Mouse (Mus musculus) adrenal gland, postnatal 14 days (tissue): Measurements from ENCODE around the gene Mgat5. TPM values are rescaled to one million over a fixed set of nuclear protein-coding genes. Genes with fewer than 3 reads are reported as not detected.
A peak's percentile ranks its signal among the peaks of the same experiment; 100 is the strongest.

ENCODE experiments used
- DNase-seq: peaks from one replicate; pipeline ENCODE4 v3.0.0; 2021; ENCODE audit warnings: mixed read lengths
- total RNA-seq: library from RNA; stranded (reverse); gene quantifications from 2 replicates; pipeline ENCODE4 v1.2.3, GENCODE M21; 2021

Mgat5 gene
- total RNA-seq, 1 experiment from 2014 or later = 12.0 TPM

GRCm38 (mm10) chr1:127441736-127442135, 236.9 kb downstream of the Mgat5 start:
- DNase-seq = no peak

DNA sequence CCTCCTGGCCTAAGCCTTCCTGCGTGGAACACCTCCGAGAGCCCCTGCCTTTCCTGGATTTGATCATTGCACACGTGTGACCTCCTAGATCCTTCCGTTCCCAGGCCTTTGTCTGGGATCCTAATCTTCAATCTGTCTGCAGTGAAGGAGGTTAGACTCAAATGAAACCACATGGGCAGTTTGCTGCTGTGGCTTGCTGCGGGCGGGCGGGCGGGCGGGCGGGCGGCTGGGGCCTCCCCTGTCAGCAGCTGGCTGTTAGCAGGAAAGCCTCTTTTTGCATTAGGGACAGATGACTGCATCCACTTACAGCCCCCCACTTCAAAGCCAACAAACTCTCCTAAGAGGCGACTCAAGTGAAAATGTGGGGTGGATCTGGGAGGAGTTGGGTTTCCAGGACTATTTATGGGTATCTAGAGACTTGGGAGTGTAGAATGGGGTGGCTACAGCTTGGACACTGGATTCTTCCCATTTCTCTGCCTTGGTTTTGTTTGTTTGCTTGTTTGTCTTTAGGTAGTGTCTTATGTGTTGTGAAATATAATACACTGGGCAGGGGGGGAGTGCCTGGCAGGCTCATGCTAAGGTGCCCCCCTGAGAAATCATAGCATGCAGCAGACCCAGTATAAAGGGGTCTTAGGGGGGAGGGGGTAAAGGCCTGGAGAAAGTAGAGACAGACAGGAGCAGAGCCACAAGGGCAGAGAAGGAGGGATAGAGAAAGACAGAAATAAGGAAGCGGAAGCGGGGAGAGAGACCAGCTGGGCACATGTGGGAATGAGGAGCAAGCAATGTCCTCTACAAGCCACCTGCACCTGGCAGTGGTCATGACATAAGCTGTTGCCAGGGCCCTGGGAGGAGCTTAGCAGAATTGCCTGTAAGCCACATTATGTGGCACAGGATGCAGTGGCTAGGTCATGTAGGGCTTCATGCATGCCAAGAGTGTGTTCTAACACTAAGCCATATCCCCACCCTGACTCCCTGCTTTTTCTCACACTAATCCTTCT, 238.4 kb downstream of the Mgat5 start:
- DNase-seq = no peak

- no peak for DNase-seq
These were observed 240.1 kb downstream of the Mgat5 start for GRCm38 (mm10) chr1:127444836-127445485.

GRCm38 (mm10) chr1:127453397-127453796, 248.6 kb downstream of the Mgat5 start:
- DNase-seq = no peak

- peak; percentile 69 for DNase-seq
These were observed 254.2 kb downstream of the Mgat5 start for GRCm38 (mm10) chr1:127459015-127459451.

GRCm38 (mm10) chr1:127459576-127459975, 254.8 kb downstream of the Mgat5 start:
- no peak for DNase-seq

- DNase-seq = no peak
These were observed 256.2 kb downstream of the Mgat5 start for GRCm38 (mm10) chr1:127461017-127461416.

- no peak for DNase-seq
These were observed 259.2 kb downstream of the Mgat5 start for GRCm38 (mm10) chr1:127464041-127464440.

DNA sequence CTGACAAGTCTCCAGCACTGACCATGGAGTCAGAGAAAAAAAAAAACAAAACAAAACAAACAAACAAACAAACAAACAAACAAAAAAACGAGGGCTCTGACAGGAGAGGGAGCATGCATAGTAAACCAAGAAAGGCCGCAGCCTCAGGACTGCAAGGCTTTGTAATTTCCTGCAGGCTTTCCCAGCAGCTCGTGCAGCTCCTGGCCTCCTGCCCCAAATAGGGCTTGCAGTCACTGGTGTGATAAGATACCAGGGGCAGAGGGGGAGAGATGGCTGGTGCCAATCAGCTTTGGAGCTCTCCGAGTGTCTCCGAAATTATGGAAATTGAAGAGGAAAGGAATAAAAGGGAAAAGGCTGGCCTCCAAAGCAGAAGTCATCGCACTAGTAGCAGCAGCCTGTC, 260.5 kb downstream of the Mgat5 start:
- no peak for DNase-seq

GRCm38 (mm10) chr1:127467238-127467637, 262.4 kb downstream of the Mgat5 start:
- no peak for DNase-seq

GRCm38 (mm10) chr1:127470175-127470574, 265.4 kb downstream of the Mgat5 start:
- no peak for DNase-seq

DNA sequence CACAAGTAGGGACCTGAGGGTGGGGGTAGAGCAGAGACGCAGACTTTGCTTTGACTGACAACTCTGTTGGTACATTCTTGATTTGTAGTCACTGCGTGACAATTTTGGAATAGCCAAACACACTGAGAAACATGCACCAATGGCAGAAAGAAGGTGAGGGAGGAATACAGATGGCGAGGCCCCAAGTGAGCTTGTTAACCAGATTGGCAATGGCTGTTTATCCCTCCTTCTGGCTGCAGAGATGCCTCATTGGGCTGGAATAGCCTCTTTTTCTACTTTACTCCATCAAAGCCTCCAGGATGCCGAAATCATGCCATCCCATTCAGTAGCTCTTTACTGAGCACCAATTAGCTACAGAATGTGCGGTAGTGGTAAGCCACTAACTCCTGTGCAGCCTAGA, 270.9 kb downstream of the Mgat5 start:
- DNase-seq = no peak

DNA sequence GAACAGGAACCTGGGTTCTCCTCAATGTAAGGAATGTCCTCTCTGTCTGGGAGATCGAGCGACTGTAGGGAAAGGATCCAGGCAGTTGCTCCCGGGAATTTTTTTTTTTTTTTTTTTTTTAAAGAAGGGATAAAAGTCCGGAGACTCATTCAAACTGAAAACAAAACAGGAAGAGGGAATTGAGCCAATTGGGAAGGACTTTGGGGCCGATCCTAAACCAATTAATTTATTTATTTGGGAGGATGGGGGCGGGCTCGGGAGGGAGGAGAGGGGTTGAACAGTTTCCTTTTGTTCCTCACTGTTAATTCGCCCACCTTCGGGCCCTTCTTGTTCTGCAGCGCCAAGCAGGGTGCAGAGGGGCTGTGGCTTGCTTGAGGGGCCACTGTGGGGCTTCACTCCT, 278.1 kb downstream of the Mgat5 start:
- no peak for DNase-seq

DNA sequence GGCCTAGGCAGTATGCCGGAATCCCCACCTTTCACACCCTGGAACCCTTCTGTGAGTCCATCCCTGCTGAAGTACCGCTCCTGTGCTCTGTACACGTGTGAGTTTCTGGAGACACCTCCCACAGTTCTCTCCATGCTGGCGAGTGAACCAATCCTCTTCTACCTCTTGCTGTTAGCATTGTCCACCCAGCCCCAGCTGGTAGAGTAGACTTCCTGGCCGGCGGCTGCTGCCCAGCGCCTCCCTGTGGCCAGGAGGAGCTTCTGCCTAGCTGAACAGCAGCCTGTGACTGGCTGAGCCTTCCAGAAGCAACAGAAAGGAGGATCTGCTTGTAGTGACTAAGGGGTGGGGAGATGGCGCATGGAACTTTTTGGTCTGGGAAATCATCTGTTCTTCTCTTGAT, 279.4 kb downstream of the Mgat5 start:
- peak; percentile 53 for DNase-seq

- peak; percentile 72 for DNase-seq
These were observed 280.0 kb downstream of the Mgat5 start for GRCm38 (mm10) chr1:127484826-127485225.

GRCm38 (mm10) chr1:127487161-127487560, 282.3 kb downstream of the Mgat5 start:
- peak; percentile 75 for DNase-seq

DNA sequence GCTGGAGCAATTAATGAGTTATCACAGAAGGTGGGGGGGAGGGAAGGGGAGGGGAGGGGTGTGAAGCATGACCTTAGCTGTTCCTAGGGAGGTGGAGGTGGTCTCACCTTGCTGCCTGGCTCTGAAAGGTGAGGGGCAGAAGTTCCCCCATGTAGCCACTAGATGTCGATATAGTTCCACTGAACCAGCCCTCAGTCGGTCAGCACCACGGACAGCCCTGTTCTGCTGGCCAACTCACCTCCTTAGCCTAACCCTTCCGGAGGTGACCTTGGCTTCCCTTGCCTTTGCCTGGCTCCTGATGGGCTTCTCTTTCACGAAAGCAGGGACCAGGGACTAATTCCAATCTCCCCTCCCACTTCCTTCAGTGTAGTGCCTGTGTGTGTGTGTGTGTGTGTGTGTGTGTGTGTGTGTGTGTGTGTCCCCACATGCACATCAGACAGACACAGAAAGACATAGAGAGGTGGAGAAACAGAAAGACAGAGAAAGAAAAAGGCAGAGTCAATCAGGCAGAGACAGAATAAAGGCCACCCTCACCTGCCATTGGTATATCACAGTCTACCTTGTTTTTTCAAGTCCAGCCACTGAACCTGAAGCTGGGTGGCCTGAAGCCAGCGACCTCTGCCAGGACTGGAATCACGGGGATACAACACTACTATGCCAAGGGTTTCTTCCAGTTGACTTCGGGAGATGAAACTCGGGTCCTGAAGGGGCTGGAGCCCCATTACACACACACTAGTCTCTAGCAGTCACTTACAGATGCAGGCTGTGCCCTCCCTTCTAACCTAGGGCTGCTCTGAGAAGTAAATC, 292.1 kb downstream of the Mgat5 start:
- DNase-seq = peak; percentile 83

DNA sequence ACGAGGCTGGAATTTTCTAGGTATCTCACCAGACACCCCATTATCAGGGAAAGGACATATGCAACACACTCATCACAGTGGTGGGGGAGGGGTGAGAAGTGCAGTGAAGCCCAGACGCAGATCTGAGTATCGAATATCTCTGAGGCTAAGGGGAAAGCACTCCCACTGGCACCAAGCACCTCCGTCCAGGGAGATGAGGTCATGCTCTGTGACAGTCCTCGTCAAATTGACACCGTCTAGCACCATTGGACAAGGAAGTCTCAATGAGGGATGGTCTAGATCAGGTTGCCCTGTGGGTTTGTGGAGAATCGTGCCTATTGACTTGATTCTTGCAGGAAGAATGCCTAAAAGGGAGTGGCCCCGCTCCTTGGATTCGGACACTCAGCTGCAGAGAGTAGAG, 293.9 kb downstream of the Mgat5 start:
- DNase-seq = no peak

DNA sequence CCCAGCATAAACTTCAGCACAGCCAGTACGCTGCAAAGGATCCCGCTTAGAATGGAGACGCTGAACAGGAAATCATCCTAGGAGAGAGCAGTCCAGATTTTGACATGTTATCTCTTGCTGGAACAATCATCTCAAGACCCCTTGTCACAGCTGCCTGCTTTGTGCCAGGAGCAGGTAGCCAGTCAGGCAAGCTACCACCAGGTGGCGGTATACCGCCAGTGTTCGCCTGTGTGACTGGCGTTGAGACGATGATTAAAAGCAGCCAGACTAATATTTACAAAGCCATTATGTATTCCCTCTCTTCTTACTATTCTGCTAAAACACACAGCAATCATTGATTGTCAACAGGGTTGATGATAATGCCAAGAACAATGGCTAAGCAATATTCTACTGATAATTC, 295.4 kb downstream of the Mgat5 start:
- DNase-seq = peak; percentile 88

DNA sequence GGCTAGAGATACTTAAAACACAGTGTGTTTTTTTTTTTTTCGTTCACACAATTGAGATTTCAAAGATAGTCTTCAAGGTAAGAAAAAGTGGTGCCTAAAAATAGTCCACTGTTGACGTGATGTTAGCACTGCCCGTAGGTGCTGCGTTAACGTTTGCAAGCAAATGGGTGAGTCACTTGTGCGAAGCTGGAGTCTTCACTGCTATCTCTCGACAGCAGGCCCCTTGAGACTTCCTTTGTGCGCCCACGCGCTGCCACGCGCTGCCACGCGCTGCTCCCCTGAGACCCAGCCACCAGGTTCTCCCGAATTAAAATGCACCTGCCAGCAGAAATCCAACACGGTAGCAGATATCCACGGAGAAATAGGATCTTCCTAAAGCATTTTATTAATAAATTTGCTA, 295.9 kb downstream of the Mgat5 start:
- no peak for DNase-seq

DNA sequence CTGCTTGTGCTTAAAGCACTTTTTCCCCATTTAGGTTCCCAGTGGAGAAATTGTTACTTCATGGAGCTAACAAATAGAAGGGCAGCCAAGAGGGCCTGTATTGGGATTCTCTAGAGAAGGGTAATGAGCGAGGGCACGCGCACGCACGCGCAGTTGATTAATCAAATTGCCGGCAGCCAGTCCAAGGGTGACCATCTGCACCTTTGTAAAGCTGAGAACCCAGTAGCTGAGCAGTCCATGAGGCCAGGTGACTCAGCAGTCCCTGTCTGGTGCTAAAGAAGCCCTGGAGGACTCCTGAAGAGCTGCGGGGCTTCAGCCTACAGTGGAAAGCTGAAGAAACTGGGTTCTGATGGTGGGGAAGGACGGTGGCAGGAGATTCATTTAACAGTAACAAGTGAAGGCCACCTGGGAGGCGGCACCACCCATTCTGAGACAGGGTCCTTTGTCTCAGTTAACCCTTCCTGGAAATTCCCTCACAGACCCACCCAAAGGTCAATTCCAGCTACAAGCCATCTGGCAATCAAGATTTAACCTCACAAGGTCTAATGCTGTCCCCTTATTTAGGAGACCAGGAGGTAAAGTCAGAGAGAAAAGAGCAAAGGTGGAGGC, 302.3 kb downstream of the Mgat5 start:
- no peak for DNase-seq
